Mouse (Mus musculus): ENCODE measurements at regions not wholly inside any gene's neighbourhood (a gene's known extent, or its start where the extent isn't known, plus 50 kb on each side); places are given as distances from the start of the nearest gene placed in this dataset.
A peak's percentile ranks its signal among the peaks of the same experiment; 100 is the strongest.

DNA sequence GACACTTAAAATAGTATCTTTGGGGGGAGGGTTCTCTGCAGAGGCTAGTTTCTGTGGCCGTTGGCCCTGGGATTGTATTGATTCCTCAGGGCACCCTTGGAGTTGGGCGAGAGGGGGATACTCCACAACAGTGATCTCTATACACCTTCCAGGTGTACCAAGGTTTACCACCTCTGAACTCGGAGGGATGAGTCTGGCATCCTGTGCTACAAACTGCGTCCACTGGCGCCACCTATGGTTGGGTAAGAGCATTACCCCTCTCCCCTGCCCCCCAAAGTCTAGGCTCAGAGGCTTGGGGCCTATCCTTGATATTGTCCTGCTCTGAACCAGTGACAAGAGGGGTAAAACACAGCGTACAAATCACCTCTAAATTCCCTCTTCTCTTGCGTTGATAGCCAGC, 62.2 kb downstream of the Gm17728 start:
- ATAC-seq (no peak), DNase-seq (no peak)
- Histone ChIP-seq H3K36me3 (replicated peaks; ENCODE audit: insufficient read depth, low read length) (no peaks in the 10 kb centered on the region), H3K9ac (replicated peaks) (no peak overlapping the region), H3K27ac (ENCODE audit: low read depth) (no peak overlapping the region), H3K4me3 (ENCODE audit: low read depth, low read length) (no peak overlapping the region), H3K4me2 (ENCODE audit: low read depth, low read length) (no peak overlapping the region), H3K9me3 (ENCODE audit: low read length) (no peaks in the 10 kb centered on the region), H3K4me1 (ENCODE audit: insufficient read depth) (no peaks in the 10 kb centered on the region), H3K27me3 (ENCODE audit: insufficient read depth, low read length) (no peaks in the 10 kb centered on the region)
- WGBS (ENCODE audit: insufficient replicate concordance): 54% methylated on average over 7 of the region's 7 CpGs
- TF ChIP-seq EP300 (IDR thresholded peaks at IDR 0.05; ENCODE audit: low read depth) (no peak), CTCF (IDR thresholded peaks at IDR 0.05; ENCODE audit: low read depth) (peak; percentile 54)

- Histone ChIP-seq H3K9ac (replicated peaks) (no peak overlapping the region), H3K36me3 (replicated peaks; ENCODE audit: insufficient read depth, low read length) (no peaks in the 10 kb centered on the region), H3K4me1 (ENCODE audit: insufficient read depth) (no peaks in the 10 kb centered on the region), H3K9me3 (ENCODE audit: low read length) (no peaks in the 10 kb centered on the region), H3K4me2 (ENCODE audit: low read depth, low read length) (no peak overlapping the region), H3K4me3 (ENCODE audit: low read depth, low read length) (no peak overlapping the region), H3K27ac (ENCODE audit: low read depth) (no peak overlapping the region), H3K27me3 (ENCODE audit: insufficient read depth, low read length) (no peaks in the 10 kb centered on the region)
- TF ChIP-seq CTCF (IDR thresholded peaks at IDR 0.05; ENCODE audit: low read depth) (no peak), EP300 (IDR thresholded peaks at IDR 0.05; ENCODE audit: low read depth) (no peak)
- DNase-seq (no peak), ATAC-seq (no peak)
- 74% methylated on average over 12 of the region's 12 CpGs for WGBS (ENCODE audit: insufficient replicate concordance)
These were observed 62.7 kb downstream of the Gm17728 start for GRCm38 (mm10) chr17:9484566-9484965.

GRCm38 (mm10) chr17:9529340-9529739, 107.5 kb downstream of the Gm17728 start:
- Histone ChIP-seq H3K4me1 (ENCODE audit: insufficient read depth) (no peaks in the 10 kb centered on the region), H3K36me3 (replicated peaks; ENCODE audit: insufficient read depth, low read length) (no peaks in the 10 kb centered on the region), H3K4me2 (ENCODE audit: low read depth, low read length) (no peak overlapping the region), H3K9me3 (ENCODE audit: low read length) (no peaks in the 10 kb centered on the region), H3K4me3 (ENCODE audit: low read depth, low read length) (no peak overlapping the region), H3K27me3 (ENCODE audit: insufficient read depth, low read length) (no peaks in the 10 kb centered on the region), H3K27ac (ENCODE audit: low read depth) (no peak overlapping the region), H3K9ac (replicated peaks) (no peak overlapping the region)
- no peak for ATAC-seq
- no peak for DNase-seq
- TF ChIP-seq CTCF (IDR thresholded peaks at IDR 0.05; ENCODE audit: low read depth): no peak
- TF ChIP-seq EP300 (IDR thresholded peaks at IDR 0.05; ENCODE audit: low read depth): no peak
- WGBS (ENCODE audit: insufficient replicate concordance): 39% methylated on average over 3 of the region's 3 CpGs

DNA sequence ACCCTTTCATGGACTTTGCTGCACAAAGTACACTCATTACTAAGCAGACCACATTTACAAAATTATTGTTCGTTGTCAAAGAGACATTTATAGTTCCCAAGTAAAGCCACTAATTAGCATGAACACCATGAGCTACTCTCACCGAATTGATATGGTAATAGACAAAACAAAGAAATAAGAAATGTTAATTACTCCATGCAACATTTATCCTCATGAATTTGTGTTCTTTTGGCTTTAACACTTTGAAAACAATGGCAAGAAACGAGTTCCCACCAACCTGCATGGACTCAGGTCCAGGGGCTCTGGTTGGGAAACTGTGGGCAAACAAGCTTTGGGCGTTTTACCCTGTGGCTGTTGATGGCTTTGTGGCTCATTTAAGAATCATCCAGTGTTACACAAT, 114.2 kb downstream of the Gm17728 start:
- no peak overlapping the region for H3K4me2 ChIP-seq (ENCODE audit: low read depth, low read length)
- TF ChIP-seq CTCF (IDR thresholded peaks at IDR 0.05; ENCODE audit: low read depth): no peak
- no peak for TF ChIP-seq EP300 (IDR thresholded peaks at IDR 0.05; ENCODE audit: low read depth)
- ATAC-seq: no peak
- no peaks in the 10 kb centered on the region for H3K4me1 ChIP-seq (ENCODE audit: insufficient read depth)
- no peaks in the 10 kb centered on the region for H3K36me3 ChIP-seq (replicated peaks; ENCODE audit: insufficient read depth, low read length)
- whole genome bisulfite sequencing (ENCODE audit: insufficient replicate concordance): 59% methylated on average over 4 of the region's 4 CpGs
- no peaks in the 10 kb centered on the region for H3K9me3 ChIP-seq (ENCODE audit: low read length)
- H3K27me3 ChIP-seq (ENCODE audit: insufficient read depth, low read length): no peaks in the 10 kb centered on the region
- H3K9ac ChIP-seq (replicated peaks): no peak overlapping the region
- DNase-seq: no peak
- no peak overlapping the region for H3K27ac ChIP-seq (ENCODE audit: low read depth)
- no peak overlapping the region for H3K4me3 ChIP-seq (ENCODE audit: low read depth, low read length)

DNA sequence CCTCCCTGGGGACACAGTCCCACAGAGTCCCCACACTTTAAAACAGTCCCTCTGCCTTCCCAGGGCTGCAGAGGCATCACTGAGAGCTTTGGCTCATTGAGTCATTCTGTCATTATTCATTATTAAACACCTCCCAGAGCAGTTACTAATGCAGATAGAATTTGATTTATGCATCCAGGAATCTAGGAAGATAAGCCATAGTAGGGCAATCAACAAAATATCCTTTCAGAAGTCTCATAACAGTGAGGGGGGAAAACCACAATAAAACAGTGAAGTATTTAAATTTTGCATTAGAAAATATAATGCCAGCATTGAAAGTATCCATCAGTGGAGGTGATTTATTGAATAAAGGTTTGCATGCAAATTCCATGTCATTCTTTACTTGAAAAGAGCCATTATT, 116.5 kb downstream of the Gm17728 start:
- H3K4me2 ChIP-seq (ENCODE audit: low read depth, low read length): no peak overlapping the region
- H3K27ac ChIP-seq (ENCODE audit: low read depth): no peak overlapping the region
- H3K27me3 ChIP-seq (ENCODE audit: insufficient read depth, low read length): no peaks in the 10 kb centered on the region
- H3K4me3 ChIP-seq (ENCODE audit: low read depth, low read length): no peak overlapping the region
- ATAC-seq (no peak), DNase-seq (no peak)
- no peaks in the 10 kb centered on the region for H3K4me1 ChIP-seq (ENCODE audit: insufficient read depth)
- 0 out of 2 replicates have a peak, but pooled peaks cover 3% of the 10 kb centered on the region for H3K9me3 ChIP-seq (ENCODE audit: low read length)
- no peak overlapping the region for H3K9ac ChIP-seq (replicated peaks)
- no peak for TF ChIP-seq CTCF (IDR thresholded peaks at IDR 0.05; ENCODE audit: low read depth)
- TF ChIP-seq EP300 (IDR thresholded peaks at IDR 0.05; ENCODE audit: low read depth): no peak
- no peaks in the 10 kb centered on the region for H3K36me3 ChIP-seq (replicated peaks; ENCODE audit: insufficient read depth, low read length)

DNA sequence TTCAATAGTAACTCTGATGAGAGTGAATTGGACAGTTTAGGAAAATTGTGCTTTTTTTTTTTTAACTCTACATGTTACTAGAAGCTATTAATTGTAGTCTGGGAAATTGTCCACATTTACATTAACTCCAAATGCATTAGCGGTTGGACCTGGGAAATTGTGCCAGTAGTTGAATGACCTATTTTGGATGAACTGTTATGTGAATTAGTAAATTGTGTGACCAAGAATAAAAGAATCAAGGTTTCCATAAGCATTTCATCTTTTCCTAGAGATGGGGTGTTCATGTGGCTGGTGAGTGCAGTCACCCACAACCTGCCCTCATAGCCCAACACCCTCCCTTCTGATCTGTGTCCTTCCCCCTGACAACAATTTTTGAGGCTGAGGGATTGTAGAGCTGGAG, 118.3 kb downstream of the Gm17728 start:
- DNase-seq (no peak), ATAC-seq (no peak)
- H3K9me3 ChIP-seq (ENCODE audit: low read length): 0 out of 2 replicates have a peak, but pooled peaks cover 3% of the 10 kb centered on the region
- H3K27me3 ChIP-seq (ENCODE audit: insufficient read depth, low read length): no peaks in the 10 kb centered on the region
- H3K4me2 ChIP-seq (ENCODE audit: low read depth, low read length): no peak overlapping the region
- 97% methylated on average over 1 of the region's 1 CpGs for WGBS (ENCODE audit: insufficient replicate concordance)
- no peak overlapping the region for H3K9ac ChIP-seq (replicated peaks)
- no peak overlapping the region for H3K4me3 ChIP-seq (ENCODE audit: low read depth, low read length)
- H3K4me1 ChIP-seq (ENCODE audit: insufficient read depth): no peaks in the 10 kb centered on the region
- H3K36me3 ChIP-seq (replicated peaks; ENCODE audit: insufficient read depth, low read length): no peaks in the 10 kb centered on the region
- H3K27ac ChIP-seq (ENCODE audit: low read depth): no peak overlapping the region
- no peak for TF ChIP-seq CTCF (IDR thresholded peaks at IDR 0.05; ENCODE audit: low read depth)
- TF ChIP-seq EP300 (IDR thresholded peaks at IDR 0.05; ENCODE audit: low read depth): no peak

DNA sequence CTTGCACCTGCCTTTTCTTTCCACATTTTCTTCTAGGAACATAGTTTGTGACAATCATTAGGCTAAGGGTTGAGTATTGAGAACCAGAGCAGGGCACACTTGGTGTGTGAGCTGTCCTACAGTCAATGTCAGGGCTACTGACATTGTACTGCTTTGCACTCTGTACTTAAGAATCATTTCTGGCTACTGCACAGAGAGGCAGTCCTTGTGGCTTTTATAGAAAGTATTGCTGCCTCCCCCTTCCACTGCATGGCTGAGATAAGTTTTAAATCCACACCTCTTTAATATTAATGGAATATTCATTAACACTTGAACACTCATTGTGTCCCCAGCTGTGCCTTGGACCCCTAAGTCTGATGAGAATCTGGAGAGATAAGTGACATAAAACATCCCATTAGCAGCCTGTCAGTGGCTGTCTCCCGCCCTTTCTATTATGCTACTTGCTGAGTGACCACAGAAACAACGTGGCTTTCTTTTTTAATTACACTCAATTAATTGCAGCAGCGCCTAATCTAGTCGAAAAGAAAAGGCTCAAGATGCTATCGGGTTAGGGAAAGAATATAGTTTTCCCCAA, 121.5 kb downstream of the Gm17728 start:
- Histone ChIP-seq H3K27me3 (ENCODE audit: insufficient read depth, low read length) (no peaks in the 10 kb centered on the region), H3K4me2 (ENCODE audit: low read depth, low read length) (no peak overlapping the region), H3K36me3 (replicated peaks; ENCODE audit: insufficient read depth, low read length) (no peaks in the 10 kb centered on the region), H3K4me3 (ENCODE audit: low read depth, low read length) (no peak overlapping the region), H3K4me1 (ENCODE audit: insufficient read depth) (no peaks in the 10 kb centered on the region), H3K9me3 (ENCODE audit: low read length) (0 out of 2 replicates have a peak, but pooled peaks cover 3% of the 10 kb centered on the region), H3K27ac (ENCODE audit: low read depth) (no peak overlapping the region), H3K9ac (replicated peaks) (no peak overlapping the region)
- 73% methylated on average over 5 of the region's 5 CpGs for WGBS (ENCODE audit: insufficient replicate concordance)
- TF ChIP-seq CTCF (IDR thresholded peaks at IDR 0.05; ENCODE audit: low read depth) (no peak), EP300 (IDR thresholded peaks at IDR 0.05; ENCODE audit: low read depth) (no peak)
- DNase-seq (no peak), ATAC-seq (no peak)

All from liver, postnatal 0 days (tissue).